Mouse (Mus musculus): ENCODE results near the gene Hebp2. TPM values are rescaled to one million over a fixed set of nuclear protein-coding genes. Genes with fewer than 3 reads are reported as not detected.

Hebp2 gene
- polyA plus RNA-seq, 1 experiment from 2014 or later: 7.0 TPM

GRCm38 (mm10) chr10:18501997-18502396 is 43.9 kb downstream of the Hebp2 start:
- no peak overlapping the region for H3K4me3 ChIP-seq (ENCODE audit: low read length)
- ATAC-seq: no peak
- H3K9me3 ChIP-seq (ENCODE audit: control insufficient read depth, low read length): no peaks in the 10 kb centered on the region
- no peaks in the 10 kb centered on the region for H3K27me3 ChIP-seq (replicated peaks; ENCODE audit: control insufficient read depth, insufficient read depth, low read length)
- H3K9ac ChIP-seq (ENCODE audit: low read depth, low read length): no peak overlapping the region
- 81% methylated on average over 3 of the region's 3 CpGs for WGBS
- no peak overlapping the region for H3K4me2 ChIP-seq (ENCODE audit: low read depth, low read length)
- no peaks in the 10 kb centered on the region for H3K4me1 ChIP-seq (ENCODE audit: control insufficient read depth, insufficient read depth, low read length)
- no peak overlapping the region for H3K27ac ChIP-seq (ENCODE audit: low read length)
- H3K36me3 ChIP-seq (ENCODE audit: control insufficient read depth, insufficient read depth, low read length): peaks cover 9% of the 10 kb centered on the region

GRCm38 (mm10) chr10:18497066-18497465 is 48.8 kb downstream of the Hebp2 start:
- Histone ChIP-seq H3K9me3 (ENCODE audit: control insufficient read depth, low read length) (no peaks in the 10 kb centered on the region), H3K27ac (ENCODE audit: low read length) (no peak overlapping the region), H3K4me2 (ENCODE audit: low read depth, low read length) (no peak overlapping the region), H3K4me1 (ENCODE audit: control insufficient read depth, insufficient read depth, low read length) (peaks cover 2% of the 10 kb centered on the region; the same call in 1 of the 2 replicates), H3K9ac (ENCODE audit: low read depth, low read length) (no peak overlapping the region), H3K27me3 (replicated peaks; ENCODE audit: control insufficient read depth, insufficient read depth, low read length) (no peaks in the 10 kb centered on the region), H3K36me3 (ENCODE audit: control insufficient read depth, insufficient read depth, low read length) (peaks cover 9% of the 10 kb centered on the region), H3K4me3 (ENCODE audit: low read length) (no peak overlapping the region)
- ATAC-seq: no peak
- 78% methylated on average over 7 of the region's 7 CpGs for WGBS

- ATAC-seq: no peak
- Histone ChIP-seq H3K4me2 (ENCODE audit: low read depth, low read length) (no peak overlapping the region), H3K27me3 (replicated peaks; ENCODE audit: control insufficient read depth, insufficient read depth, low read length) (no peaks in the 10 kb centered on the region), H3K4me3 (ENCODE audit: low read length) (no peak overlapping the region), H3K9ac (ENCODE audit: low read depth, low read length) (no peak overlapping the region), H3K4me1 (ENCODE audit: control insufficient read depth, insufficient read depth, low read length) (peaks cover 6% of the 10 kb centered on the region; the same call in 1 of the 2 replicates), H3K9me3 (ENCODE audit: control insufficient read depth, low read length) (no peaks in the 10 kb centered on the region), H3K36me3 (ENCODE audit: control insufficient read depth, insufficient read depth, low read length) (0 out of 2 replicates have a peak, but pooled peaks cover 2% of the 10 kb centered on the region), H3K27ac (ENCODE audit: low read length) (peak overlapping the region; percentile 14; the same call in 1 of the 2 replicates)
- WGBS: 44% methylated on average over 7 of the region's 7 CpGs
Measured at GRCm38 (mm10) chr10:18494249-18494648, 51.6 kb downstream of the Hebp2 start.

GRCm38 (mm10) chr10:18493010-18493894 is 52.6 kb downstream of the Hebp2 start:
- Histone ChIP-seq H3K36me3 (ENCODE audit: control insufficient read depth, insufficient read depth, low read length) (no peaks in the 10 kb centered on the region), H3K4me2 (ENCODE audit: low read depth, low read length) (no peak overlapping the region), H3K27ac (ENCODE audit: low read length) (no peak overlapping the region), H3K9ac (ENCODE audit: low read depth, low read length) (no peak overlapping the region), H3K9me3 (ENCODE audit: control insufficient read depth, low read length) (no peaks in the 10 kb centered on the region), H3K27me3 (replicated peaks; ENCODE audit: control insufficient read depth, insufficient read depth, low read length) (no peaks in the 10 kb centered on the region), H3K4me1 (ENCODE audit: control insufficient read depth, insufficient read depth, low read length) (peaks cover 6% of the 10 kb centered on the region; the same call in 1 of the 2 replicates), H3K4me3 (ENCODE audit: low read length) (no peak overlapping the region)
- WGBS: 80% methylated on average over 11 of the region's 11 CpGs
- ATAC-seq: no peak; the same call in 1 of the 2 replicates

- Histone ChIP-seq H3K4me2 (ENCODE audit: low read depth, low read length) (no peak overlapping the region), H3K27ac (ENCODE audit: low read length) (no peak overlapping the region), H3K9me3 (ENCODE audit: control insufficient read depth, low read length) (no peaks in the 10 kb centered on the region), H3K4me1 (ENCODE audit: control insufficient read depth, insufficient read depth, low read length) (peaks cover 6% of the 10 kb centered on the region; the same call in 1 of the 2 replicates), H3K9ac (ENCODE audit: low read depth, low read length) (no peak overlapping the region), H3K27me3 (replicated peaks; ENCODE audit: control insufficient read depth, insufficient read depth, low read length) (no peaks in the 10 kb centered on the region), H3K4me3 (ENCODE audit: low read length) (no peak overlapping the region), H3K36me3 (ENCODE audit: control insufficient read depth, insufficient read depth, low read length) (no peaks in the 10 kb centered on the region)
- 52% methylated on average over 4 of the region's 4 CpGs for WGBS
- peak; percentile 51; the same call in 1 of the 2 replicates for ATAC-seq
Measured at GRCm38 (mm10) chr10:18491952-18492351, 53.9 kb downstream of the Hebp2 start.

- 88% methylated on average over 10 of the region's 10 CpGs for WGBS
- Histone ChIP-seq H3K9ac (ENCODE audit: low read depth, low read length) (no peak overlapping the region), H3K27ac (ENCODE audit: low read length) (no peak overlapping the region), H3K9me3 (ENCODE audit: control insufficient read depth, low read length) (no peaks in the 10 kb centered on the region), H3K27me3 (replicated peaks; ENCODE audit: control insufficient read depth, insufficient read depth, low read length) (no peaks in the 10 kb centered on the region), H3K36me3 (ENCODE audit: control insufficient read depth, insufficient read depth, low read length) (peaks cover 2% of the 10 kb centered on the region; the same call in 1 of the 2 replicates), H3K4me1 (ENCODE audit: control insufficient read depth, insufficient read depth, low read length) (peaks cover 6% of the 10 kb centered on the region; the same call in 1 of the 2 replicates), H3K4me2 (ENCODE audit: low read depth, low read length) (no peak overlapping the region), H3K4me3 (ENCODE audit: low read length) (no peak overlapping the region)
- ATAC-seq: no peak
Measured at GRCm38 (mm10) chr10:18489936-18490335, 55.9 kb downstream of the Hebp2 start.

Other genes with a start within 250 kb of the Hebp2 start
- gene Nhsl1, start 227.1 kb downstream of the Hebp2 start, polyA plus RNA-seq (2015; fragmentation: Nextera tagmentation; extraction: Ambion mirVana): 8.1 and 9.3 TPM in 2 replicates
- gene Arfgef3, start 197.9 kb upstream of the Hebp2 start, polyA plus RNA-seq (2015; fragmentation: Nextera tagmentation; extraction: Ambion mirVana): 1.8 and 2.1 TPM in 2 replicates
- gene Gm4922, start 240.7 kb upstream of the Hebp2 start, polyA plus RNA-seq (2015; fragmentation: Nextera tagmentation; extraction: Ambion mirVana): 0.05 TPM in 1 of 2 replicates, not detected in the other